Mouse (Mus musculus) cerebellum, postnatal 25 days (tissue): Measurements from ENCODE around the gene Ankrd60.
A peak's percentile ranks its signal among the peaks of the same experiment; 100 is the strongest.

Experiments
- DNase-seq, 2 experiments: peaks; one replicate each; pipeline ENCODE4 v3.0.0; 2021; ENCODE audit warnings: mixed read lengths in 2 of 2

The Ankrd60 gene

DNA sequence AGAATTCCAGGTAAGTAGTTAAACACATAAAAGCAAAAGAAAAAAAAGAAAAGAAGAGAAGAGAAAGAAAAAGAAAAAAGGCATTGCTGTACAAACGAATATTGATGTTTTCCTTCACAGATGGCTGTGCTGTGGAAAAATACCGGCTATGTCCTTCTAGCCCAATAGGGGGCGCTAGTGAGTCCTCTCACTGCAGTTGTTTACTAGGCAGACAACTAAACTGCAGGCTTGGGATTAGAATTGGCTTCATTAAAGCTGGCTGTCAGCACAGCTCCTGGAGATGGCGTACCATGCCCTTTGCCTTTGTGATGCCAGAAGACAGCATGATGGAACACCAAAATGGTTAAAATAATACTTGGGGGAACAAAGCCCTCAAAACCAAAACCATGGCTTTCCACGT, 5.3 kb upstream of the Ankrd60 start:
- peak in 1 of 2 experiments; percentile 26 for DNase-seq

DNA sequence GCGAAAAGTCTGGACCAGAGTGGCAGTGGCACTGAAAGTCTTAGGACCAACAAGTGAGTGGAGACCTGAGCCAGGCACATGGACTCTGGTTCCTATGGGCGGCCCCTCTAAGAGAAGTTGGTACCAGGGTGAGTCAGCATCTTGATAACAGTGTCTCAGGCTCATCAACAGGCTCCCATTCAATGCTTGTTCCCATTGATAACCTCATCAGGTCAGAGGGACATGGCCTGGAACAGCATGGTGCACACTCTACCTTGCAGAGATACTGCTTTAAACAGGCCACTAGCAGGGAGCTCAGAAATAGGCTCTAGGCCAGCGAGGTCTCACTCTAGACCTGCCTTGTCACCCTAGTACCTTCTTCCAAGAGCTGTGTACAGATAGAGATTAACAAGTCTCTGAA, 4.7 kb upstream of the Ankrd60 start:
- DNase-seq, result no peak

DNA sequence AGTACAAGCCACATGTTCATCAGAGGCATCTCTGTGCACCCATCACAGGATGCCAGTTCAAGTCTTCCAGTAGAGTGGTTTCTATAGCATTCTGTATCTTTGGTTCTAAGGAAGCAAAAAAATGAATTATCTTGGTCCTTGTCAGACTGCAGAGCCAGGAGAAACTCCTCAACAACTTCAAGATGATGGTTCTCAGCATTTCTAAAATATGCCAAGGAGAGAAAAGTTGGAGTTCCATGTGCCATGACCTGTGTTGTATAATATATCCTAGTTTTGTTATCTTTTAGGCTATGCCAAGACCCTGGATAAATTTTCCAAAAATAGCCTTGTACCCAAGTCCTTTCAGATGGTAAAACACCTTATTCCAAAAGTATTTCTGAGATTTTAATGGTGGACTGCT, 2.9 kb upstream of the Ankrd60 start:
- DNase-seq, result no peak

DNA sequence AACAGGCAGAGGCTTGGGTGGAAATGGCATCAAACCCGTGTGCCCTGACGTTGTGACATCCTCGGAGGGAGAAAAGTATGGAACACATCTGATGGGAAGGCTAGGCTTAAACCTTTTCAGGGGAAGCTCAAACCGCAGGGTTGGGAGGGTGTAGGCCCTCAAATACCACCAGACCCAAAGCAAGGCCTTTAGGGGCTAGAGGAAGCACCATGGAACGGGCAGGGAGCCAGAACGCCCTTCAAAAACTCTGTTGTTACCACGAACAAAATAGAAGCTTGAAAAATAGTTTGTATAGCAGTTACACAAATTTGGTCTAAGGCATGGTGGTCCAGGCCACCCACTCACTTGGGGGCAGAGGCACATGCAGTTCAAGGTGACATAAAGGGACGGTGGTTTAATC, 430 bp upstream of the Ankrd60 start:
- no peak for DNase-seq

DNA sequence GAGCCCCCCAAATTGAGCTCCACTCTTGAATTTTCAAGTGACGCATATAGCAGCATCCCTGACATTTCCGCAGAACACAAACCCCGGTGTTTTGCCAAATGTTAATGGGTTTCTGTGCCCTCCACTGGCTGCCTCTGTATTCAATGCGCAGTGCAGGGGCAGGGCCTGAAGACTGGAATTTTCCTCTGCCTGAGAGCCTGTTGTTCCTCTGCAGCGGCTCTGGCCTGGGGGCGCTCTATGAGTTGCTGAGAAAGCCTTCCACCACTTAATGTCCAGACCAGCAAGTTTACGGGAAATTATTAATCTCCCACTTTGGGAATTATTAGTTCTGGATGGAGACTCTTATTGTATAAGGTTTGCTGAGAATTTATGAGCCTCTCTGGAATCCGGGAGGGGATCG, 14.0 kb downstream of the Ankrd60 start:
- no peak for DNase-seq

DNA sequence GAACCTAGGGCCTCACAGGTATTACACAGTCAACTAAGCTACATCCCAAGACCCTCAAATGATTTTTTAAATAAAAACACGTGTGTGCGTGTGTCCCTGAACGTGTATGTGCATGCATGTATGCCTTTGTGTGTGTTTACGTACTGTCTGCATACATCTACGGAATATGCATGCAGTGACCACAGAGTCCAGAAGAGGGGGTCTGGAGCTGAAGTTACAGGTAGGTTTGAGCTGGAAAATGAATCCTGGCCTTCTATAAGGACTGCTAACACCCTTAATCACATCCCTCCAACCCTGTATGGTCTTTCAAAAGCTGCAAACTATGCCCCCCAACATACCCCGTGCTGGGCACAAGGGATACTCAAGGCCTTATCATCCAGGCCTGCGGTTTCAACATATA, 14.8 kb downstream of the Ankrd60 start:
- DNase-seq, result no peak

DNA sequence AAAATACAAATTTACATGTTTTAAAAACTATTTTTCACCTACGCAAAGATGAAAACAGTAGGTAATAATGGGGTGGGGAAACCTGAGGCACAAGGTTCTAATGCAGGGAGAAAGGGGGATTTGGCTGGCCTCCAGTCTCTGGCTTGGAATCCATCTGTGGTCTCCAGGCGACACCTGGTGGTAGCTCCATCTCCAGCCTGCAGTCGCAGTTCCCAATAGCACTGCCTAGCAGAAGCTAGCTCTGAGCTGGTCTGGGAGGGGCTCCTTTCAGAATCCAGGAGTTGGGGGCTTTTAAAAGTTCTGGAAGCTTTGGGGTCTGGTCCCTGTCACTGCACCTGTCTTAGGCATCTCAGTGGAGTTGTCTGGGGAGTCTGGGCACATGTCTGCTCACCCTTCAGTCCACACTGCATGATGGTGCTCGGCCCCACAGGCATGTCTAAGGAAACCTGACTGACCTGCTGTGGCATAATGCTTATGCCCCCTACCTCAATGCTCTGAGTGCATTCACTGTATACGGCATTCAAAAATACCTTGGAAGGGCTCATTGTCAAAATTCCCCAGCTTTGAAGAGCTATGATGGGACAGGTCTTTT, 16.2 kb downstream of the Ankrd60 start:
- DNase-seq, result peak; percentile 65 to 78

DNA sequence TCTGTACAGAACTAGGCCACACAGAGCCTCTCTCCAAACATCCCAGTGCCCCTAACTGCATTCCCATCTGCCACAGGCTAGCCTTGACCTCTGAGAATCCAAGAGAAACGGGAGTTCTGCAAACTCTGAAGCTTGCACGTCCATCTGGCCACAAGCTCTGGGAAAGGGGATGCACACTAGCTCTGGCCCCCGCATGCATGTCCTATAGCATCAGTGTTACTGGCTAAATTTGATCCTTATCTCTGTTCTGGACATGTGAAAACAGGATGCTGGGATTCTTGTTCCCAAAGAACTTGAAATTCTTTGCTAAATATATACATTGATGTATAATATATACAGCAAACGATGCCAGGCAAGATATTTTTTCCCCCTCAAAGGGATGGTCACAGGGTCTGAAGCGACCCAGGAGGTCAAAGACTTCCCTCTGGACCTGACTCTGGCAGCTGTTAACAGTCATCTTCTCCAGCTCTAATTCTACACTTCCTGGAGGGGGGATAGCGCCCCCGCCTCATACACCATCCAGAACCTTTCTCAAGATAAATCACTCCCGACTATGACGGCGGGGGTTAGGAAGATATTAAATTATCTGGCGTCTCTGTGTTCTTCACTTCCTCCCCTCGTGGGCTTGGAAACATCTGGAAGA, 19.3 kb downstream of the Ankrd60 start:
- no peak for DNase-seq

DNA sequence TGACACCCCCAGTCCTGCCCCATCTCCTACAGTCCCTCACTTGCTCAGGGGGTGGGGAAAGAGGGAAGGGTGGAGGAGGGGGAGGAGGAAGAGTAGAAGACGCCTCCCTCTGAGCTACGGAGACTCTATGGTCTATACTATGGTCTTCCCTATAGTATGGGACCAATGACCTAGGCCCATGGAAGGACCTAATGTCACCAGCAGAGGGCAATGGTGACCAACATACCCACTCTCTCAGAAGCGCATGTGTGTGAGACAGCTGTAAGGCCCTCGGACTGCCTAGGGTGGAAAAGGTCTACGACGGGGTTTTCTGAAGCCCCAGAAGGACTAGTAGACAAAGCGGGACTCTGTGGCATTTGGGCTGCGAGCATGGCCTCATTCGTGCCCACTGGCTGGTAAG, 24.3 kb downstream of the Ankrd60 start:
- no peak for DNase-seq

DNA sequence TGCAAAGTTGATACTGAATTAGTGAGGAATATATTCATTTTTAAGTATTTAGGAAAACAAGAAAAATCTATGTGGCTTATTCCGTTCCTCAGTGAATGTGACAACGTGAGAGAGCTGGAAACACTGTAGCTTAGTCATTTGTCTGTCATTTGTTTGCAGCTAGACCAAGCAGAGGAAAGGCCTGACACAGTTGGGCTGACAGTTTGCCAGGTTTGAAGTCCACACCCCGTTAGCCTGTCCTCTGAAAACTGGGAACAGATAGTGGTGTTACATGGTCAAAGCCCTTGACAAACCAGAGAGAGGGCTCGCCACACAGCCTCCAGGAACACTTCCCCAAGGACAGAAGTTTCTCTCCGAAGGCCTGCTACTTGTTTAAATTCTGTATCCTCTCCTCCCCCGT, 27.5 kb downstream of the Ankrd60 start:
- DNase-seq, result no peak

DNA sequence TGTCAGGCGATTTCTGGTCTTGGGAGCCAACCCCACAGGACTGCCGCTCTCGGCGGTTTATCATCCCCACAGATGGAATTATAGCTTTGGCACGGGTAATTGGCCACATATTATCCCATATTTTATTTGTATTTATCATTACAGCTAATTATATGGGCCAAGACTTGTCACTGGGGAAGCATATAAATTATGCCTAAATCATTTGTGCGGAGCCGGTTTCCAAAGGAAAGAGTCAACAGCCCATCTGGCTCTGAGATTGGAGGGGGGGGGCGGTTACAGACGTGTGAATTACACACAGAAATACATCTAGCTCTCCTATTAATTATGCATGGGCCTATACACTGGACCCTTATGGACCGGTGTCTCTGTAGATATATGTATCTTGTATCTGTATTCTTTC, 28.9 kb downstream of the Ankrd60 start:
- no peak for DNase-seq

DNA sequence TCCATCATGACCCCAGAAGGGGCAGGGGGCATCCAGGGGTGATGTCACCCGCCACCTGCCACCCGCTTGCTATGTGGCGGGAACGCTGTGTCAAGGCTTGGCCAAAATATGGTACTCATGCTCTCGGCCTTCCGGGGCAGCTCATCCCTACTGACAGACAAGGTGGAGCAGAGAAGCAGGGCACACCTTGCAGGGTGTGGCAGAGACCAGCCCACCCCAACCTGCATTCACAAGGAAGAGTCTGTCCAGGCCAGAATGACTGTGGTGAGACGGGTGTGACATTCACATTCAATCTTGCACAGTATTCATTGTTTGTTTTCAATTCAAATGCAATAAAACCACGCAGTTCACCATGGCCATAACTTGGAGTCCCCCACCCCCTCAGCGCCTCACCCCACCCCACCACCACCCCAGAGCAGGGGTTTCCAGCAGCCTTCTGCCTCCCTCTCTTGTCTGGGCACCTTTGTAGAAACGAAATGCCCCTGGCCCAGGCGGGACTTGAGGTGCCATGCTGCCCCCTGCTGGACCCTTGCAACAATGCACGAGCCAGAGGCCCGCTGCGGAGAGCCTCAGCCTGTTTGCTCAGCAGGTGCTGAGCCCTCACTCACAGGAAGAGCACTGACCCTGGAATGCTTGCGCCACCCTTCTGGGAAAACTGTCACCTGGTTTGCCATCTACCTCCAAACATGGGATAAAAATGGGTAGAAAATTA, 32.0 kb downstream of the Ankrd60 start:
- peak; percentile 79 to 86 for DNase-seq

DNA sequence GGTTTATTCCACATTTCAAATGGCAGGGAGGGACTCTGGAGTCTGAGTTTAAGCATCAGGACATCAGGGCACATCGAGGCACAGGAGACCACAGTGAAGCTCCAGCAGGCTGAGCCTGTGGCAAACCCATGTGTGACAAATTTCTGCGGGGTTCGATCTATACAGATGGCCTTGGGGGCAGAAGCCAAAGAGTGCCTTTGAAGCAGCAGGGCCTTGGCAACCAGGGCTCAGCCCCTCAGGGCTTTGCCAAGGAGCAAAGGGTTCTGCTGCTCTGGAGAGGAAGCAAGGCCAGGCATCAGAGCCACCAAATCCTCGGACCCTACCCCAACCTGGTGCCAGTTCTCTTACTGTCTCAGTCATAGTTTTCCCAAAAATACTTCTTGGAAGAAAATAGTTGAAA, 35.4 kb downstream of the Ankrd60 start:
- no peak for DNase-seq

DNA sequence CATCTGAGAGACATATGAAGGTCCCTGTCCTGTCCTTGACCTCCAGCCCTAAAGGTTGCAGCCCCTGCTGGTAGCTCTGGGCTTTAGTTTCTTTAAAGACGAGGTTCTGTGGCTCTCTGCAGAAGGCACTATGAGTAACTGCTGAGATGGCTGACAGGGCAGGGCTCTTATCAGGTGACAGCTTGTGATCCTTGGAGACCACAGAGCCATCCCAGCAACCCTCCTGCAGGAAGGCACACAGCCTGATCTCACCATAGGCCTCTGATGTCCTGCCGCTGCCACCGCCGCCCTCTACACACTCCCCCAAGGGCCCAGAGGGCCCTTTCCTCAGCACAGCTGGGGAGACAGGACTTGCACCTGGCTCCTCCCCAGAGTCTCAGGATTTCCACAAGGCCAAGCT, 36.4 kb downstream of the Ankrd60 start:
- DNase-seq, result no peak

DNA sequence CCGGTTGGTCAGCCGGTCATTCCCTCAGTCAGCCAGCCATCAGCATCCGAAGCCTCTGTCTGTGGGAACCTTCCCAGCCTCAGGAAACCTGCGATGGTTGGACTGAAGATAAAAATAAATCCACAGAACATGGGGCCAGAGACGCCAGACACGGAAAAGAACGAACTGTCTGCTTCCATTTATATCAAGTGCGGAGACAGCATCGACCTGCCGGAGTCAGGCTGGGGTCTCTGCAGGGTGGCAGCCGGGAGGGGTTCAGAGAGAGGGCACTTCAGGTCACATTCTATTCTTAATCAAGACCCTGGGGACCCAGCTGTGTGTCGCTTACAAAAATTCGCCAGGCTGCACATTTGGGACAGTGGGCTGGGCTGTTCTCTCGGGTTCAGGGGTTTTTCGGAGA, 38.4 kb downstream of the Ankrd60 start:
- peak in 1 of 2 experiments; percentile 33 for DNase-seq

DNA sequence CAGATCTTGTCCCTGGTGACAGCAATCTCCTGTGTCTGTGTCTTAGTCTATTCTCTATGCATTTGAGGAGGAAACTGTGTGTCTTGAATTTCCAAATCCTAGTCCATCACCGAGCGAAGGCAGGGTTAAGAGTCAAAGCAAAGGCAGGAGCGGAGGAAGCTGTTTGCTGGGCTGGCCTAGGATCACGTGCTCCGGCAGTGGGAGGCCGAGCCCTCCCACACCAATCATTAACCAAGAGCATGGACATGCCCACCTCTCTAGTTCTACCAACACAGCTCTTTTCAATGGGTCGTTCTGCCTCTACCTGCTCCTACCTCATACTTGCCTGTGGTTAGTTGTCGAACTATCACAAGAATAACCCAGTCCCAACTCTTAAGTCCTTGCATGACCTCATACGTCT, 42.3 kb downstream of the Ankrd60 start:
- DNase-seq, result no peak

DNA sequence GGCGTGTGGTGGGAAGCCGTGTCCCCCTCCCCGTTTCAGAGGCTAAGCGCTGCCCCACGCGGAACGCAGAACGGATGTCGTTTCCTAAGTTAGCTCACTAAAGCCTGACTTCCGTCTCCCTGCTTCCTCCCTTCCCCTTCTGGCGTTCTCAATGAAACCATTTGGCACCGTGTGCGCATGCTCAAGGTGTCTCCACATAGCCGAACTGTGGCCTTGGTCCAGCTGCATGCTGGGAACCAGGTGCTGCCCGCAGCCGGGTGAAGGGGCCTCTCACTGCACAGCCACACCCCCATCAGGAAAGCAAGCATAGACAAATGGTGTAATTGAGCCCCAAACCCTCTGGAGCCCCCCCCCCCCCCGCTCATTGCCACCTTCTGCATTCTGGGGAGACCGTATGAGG, 42.8 kb downstream of the Ankrd60 start:
- DNase-seq, result peak; percentile 81 to 89

DNA sequence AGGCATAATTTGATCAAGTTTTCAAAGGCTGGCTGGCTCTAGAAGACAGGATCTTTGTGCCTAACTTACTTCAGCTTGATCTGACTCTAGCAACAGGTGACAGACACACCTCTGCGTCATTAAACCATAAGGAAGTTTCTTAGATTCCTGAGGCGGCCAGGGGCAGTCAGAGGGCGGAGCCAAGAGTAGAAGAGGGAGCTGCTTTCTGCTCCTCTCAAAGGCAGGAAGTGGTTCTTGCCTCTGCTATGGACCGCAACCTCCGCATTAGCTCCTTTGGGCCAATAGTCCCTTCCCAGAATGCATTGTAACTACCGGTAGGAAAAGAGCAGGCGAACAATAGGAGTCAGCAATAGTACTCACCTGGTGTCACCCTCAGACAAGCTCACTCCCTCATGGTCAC, 43.6 kb downstream of the Ankrd60 start:
- no peak for DNase-seq

DNA sequence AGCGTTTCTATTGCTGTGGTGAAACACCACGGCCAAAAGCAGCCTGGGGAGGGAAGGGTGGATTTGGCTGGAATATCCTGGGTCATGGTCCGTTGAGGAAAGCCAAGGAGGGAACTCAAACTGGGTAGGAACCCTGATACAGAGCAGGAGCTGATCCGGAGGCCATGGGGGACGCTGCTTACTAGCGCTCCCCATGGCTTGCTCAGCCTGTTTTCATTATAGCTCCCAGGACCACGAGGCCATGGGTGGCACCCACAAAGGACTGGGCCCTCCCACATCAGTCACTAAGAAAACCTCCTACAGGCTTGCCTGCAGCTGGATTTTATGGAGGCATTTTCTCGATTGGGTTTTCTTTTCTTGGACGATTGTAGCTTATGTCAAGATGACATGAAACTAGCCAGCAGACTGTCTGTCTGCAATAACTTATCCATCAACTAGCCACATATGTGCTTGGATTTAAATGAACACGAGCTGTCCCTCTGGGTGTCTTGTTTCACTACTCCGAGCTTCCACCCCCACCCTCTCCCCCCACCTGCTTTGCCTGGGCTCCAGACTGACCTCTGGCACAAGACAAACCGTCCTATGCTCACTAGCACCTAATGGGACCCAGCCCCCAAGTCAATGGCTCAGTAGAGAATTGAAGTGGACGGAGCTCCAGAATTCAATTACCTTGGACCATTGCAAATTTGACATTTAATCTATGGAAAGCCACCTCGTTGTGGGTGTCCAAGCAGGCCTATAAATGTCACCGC, 45.3 kb downstream of the Ankrd60 start:
- DNase-seq, result no peak

DNA sequence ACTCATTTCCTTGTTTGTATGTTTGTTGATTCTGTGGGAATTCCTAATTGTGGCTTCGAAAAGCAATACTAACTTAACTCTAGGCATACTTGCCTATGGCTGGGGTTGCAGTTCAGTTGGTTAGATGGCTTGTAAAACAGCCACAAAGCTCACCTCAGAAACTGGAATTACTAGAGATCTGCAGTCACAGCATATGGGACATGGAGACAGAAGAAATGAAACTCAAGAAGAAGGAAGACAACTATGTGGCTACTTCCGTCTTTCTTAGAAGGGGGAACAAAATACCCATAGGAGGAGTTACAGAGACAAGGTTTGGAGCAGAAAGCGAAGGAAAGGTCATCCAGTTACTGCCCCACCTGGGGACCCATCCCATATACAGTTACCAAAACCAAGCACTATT, 49.7 kb downstream of the Ankrd60 start:
- DNase-seq, result no peak

DNA sequence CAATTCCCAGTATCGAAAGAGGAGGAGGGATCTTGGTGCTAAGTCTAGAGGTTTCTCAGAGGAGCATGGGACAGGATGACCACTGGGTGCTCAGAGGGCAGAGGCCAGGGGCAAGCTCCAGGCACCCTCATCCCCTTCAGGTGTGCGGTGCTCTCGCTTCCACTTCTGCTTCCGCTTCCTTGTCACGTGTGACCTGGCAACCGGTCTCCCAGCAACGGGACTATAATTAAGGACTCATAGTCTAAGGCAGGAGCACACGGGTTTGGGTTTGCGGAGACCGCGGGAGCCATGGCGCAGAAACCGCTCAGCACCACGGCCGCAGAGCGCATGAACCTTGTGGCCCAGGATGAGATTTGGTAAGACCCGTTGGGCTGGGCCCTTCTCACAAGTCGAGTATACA, 55.8 kb downstream of the Ankrd60 start, which contains the start of gene 1700021F07Rik:
1700021F07Rik (plus strand) TSS at position 211 of the 400 bp plus-strand sequence.
- no peak for DNase-seq
